Mouse (Mus musculus) macrophage (primary cell): ENCODE measurements around the gene Timm10. TPM values are rescaled to one million over a fixed set of nuclear protein-coding genes. Genes with fewer than 3 reads are reported as not detected.

ENCODE experiments used
- H3K27ac ChIP-seq: fragments of 350-480 bp; formaldehyde crosslinking; 2 replicates; pipeline ENCODE4 v1.9.0; 2021
- H3K36me3 ChIP-seq: fragments of 350-480 bp; formaldehyde crosslinking; 2 replicates; pipeline ENCODE4 v1.9.0; 2021; ENCODE audit errors: inconsistent target
- H3K4me3 ChIP-seq: fragments of 350-480 bp; formaldehyde crosslinking; 2 replicates; pipeline ENCODE4 v1.9.0; 2021; ENCODE audit errors: inconsistent target
- H3K79me2 ChIP-seq: fragments of 350-480 bp; formaldehyde crosslinking; 2 replicates; pipeline ENCODE4 v1.9.0; 2021; ENCODE audit errors: inconsistent target
- WGBS: methylation state at CpG from one replicate; pipeline ENCODE4 v1.1.7; 2026; ENCODE audit warnings: inconsistent platforms; ENCODE audit not compliant: missing documents; 5-methylcytosine and 5-hydroxymethylcytosine counted together
- polyA plus RNA-seq: library from polyadenylated mRNA; stranded (reverse); fragments of 250-400 nt; gene quantifications from 3 replicates; pipeline ENCODE4 v1.2.4, GENCODE M21; 2018; ENCODE audit warnings: inconsistent platforms

Timm10 gene
- polyA plus RNA-seq, 1 experiment from 2014 or later = 31.3 TPM

DNA sequence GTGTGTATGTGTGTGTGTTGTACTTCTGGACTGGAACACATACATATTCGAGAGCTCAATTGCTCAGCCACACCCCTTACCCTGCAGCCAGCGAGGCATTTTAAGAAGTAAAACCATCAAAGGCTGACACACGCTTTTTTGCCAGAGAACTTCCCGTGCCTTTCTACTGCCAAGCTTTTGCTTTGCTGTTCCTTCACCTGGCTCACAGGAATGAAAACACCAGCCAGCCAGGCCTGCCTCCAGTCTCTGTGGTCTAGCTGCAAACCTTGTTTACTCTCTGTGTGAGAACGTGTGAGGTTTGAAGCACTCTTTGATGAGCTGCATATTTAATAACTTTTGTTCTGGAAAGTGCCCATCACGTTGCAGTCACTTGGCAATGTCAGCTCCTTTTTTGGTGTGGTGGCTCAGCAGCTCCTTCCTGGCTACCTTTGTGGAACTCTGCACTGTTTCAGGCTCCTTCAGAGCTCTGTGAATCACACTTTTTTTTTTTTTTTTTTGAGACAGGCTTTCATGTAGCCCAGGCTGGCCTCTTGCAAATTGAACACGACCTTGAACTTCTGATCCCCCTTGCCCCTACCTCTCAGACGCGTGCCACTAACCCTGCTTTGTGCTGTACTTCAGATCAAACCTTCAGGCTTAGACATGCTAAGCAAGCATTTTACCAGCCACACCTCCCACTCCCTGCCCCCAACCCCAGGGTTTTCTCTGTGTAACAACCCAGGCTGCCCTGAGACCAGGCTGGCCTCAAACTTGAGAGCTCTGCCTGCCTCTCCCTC is 11.2 kb downstream of the Timm10 start:
- Histone ChIP-seq H3K79me2 (no peaks in the 10 kb centered on the region), H3K36me3 (no peaks in the 10 kb centered on the region), H3K4me3 (no peak overlapping the region), H3K27ac (no peak overlapping the region)
- WGBS = 23% methylated on average over 9 of the region's 9 CpGs

DNA sequence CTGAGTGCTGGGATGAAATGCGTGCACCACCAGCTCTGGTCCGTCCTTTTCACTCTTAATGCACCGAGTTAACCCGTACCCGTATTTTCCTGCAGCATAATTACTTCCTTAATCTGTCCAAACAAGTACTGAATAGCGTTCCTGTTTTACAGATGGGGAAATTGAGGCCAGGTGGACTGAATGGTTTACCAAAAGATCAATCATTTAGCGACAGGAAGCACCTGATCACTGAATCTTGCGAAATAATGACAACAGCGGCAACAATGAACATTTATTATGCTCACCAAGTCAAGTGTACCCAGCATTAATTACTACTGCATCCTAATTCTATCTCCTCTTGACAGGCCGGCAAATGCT is 11.8 kb downstream of the Timm10 start, which contains the start of gene Slc43a1:
Gene Slc43a1 (plus strand): TSS at position 258 of the 357 bp plus-strand sequence.
- no peak within 1 kb of the TSS for H3K4me3 ChIP-seq
- WGBS = 18% methylated on average over 10 of the region's 10 CpGs
- no peaks in the 10 kb centered on the region for H3K36me3 ChIP-seq
- H3K27ac ChIP-seq = no peak within 1 kb of the TSS
- no peaks in the 10 kb centered on the region for H3K79me2 ChIP-seq

DNA sequence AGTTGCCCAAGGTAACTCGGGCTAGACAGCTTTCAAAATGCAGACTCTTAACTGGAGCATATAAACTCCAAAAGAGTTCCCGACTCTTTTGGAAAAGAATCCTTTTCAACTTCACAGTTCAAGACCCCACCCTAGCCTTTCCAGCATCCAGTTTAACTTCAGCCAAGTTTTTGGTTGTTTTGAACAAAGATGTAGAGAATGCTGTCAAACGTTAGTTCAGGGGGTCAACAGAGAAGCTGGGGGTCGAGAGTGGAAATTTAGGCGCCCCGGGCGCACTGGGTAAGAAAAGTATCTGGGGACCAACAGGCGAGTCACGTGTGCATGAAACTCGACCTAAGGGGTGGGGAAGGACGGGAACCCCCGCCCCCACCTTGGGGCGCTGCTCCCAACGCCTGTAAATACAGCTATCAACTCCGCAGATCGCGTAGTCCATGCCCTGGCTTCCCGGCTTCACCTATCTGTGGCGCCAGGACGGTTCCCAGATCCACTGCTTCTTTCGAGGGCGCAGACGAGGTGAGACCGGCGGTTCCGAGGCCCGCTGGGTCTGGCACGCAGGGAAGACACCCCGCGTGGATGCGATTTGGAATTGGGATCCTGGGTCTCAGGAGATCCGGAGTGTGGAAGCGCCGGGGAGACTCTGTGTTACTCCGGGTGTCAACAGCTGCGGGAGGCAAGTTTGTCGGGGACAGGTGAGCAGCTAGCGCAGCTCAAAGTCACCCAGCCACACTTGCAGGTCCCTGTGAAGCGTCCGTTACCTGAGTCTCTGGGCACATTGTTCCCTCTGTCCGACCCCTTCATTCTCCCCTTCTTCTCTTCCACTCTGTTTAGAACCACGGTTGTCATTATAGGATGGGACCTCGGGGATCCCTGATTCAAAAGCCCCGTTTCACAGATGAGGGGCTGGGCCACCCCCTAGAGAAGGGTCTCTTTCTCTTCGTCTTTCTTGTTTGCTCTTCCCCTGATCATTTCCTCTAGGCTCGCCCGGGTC is 12.5 kb downstream of the Timm10 start:
- H3K36me3 ChIP-seq = no peaks in the 10 kb centered on the region
- no peak overlapping the region for H3K27ac ChIP-seq
- H3K79me2 ChIP-seq = no peaks in the 10 kb centered on the region
- no peak overlapping the region for H3K4me3 ChIP-seq
- 3% methylated on average over 46 of the region's 47 CpGs for WGBS

DNA sequence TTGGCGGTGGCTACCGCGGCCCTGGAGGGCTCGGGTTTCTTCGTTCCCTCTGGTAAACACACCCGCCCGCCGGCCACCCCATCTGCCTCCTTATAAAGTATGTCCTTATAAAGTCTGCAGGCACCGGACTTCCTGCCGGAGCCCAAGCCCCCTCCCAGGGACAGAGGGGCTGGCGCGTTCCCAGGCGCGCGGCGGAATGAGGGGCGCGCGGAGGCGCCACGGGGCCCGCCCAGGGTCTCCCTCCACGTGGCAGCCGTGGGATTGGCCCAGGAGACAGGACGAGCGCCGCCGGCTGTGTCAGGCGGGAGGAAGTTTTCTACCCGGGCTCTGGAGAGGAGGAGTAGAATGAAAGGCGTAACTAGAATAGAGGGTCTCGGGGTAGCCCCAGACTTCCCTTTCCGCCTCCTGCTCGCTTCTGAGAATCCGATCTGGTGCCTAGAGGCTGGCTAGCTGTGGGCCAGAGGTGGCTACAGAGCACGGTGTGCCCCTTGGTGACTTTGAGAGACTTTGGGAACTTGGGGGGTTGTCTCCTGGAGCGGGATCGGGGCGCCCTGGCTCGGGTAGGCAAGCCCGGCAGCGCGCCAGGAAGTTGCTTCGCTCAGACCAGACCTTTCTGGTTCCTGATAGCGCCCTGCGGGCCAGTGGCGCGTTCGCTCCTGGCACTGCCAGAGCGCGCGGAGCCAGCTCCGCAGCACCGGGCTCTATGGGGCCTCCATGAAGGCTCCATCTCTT is 13.4 kb downstream of the Timm10 start:
- Histone ChIP-seq H3K36me3 (no peaks in the 10 kb centered on the region), H3K27ac (no peak overlapping the region), H3K4me3 (no peak overlapping the region), H3K79me2 (no peaks in the 10 kb centered on the region)
- under 1% methylated on average over 54 of the region's 54 CpGs for WGBS

- 16% methylated on average over 17 of the region's 17 CpGs for WGBS
- no peak overlapping the region for H3K4me3 ChIP-seq
- no peaks in the 10 kb centered on the region for H3K36me3 ChIP-seq
- no peaks in the 10 kb centered on the region for H3K79me2 ChIP-seq
- no peak overlapping the region for H3K27ac ChIP-seq
These were observed 14.2 kb downstream of the Timm10 start for GRCm38 (mm10) chr2:84840748-84841563.

GRCm38 (mm10) chr2:84841905-84842304 is 15.1 kb downstream of the Timm10 start:
- no peak overlapping the region for H3K27ac ChIP-seq
- no peaks in the 10 kb centered on the region for H3K79me2 ChIP-seq
- H3K36me3 ChIP-seq = no peaks in the 10 kb centered on the region
- no peak overlapping the region for H3K4me3 ChIP-seq

DNA sequence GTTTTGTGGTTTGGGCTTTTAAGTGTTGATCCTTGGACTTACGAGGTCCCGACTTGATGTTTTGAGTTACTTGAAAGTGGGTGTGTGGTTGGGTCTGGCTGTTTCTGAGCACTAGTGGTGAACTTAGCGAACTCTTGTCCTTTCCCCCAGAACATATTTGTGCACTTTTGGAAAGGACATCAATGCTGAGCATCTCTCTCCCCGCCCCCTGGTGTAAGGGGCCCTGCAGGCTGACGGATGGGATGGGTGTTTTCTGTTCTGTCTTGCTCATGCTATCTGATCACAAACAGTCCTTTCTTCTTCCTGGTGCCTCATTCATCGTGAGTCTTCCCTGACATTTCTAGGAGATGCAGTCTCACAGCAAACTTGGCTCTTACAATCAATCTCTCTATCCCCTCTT is 16.9 kb downstream of the Timm10 start:
- Histone ChIP-seq H3K27ac (no peak overlapping the region), H3K36me3 (no peaks in the 10 kb centered on the region), H3K4me3 (no peak overlapping the region), H3K79me2 (no peaks in the 10 kb centered on the region)
- 86% methylated on average over 6 of the region's 6 CpGs for WGBS

DNA sequence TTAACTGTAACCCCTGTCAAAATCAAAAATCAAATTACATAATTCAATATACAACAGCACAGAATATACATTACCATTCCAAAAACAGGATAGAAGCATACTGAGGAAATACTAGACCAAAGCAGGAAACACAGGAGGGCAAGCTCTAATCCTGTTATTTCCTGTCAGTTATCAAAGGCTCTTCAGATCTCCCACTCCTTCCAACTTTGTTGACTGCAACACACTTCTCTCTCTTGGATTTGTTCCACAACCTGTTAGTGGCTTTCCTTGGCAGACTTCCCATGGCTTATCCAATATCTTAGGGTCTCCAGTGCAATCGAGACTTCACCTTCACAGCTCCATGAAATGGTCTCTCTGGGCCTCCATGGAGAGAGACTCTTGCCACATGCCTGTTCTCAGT is 18.4 kb downstream of the Timm10 start:
- Histone ChIP-seq H3K4me3 (no peak overlapping the region), H3K27ac (no peak overlapping the region)
- WGBS = 30% methylated on average over 1 of the region's 1 CpGs

DNA sequence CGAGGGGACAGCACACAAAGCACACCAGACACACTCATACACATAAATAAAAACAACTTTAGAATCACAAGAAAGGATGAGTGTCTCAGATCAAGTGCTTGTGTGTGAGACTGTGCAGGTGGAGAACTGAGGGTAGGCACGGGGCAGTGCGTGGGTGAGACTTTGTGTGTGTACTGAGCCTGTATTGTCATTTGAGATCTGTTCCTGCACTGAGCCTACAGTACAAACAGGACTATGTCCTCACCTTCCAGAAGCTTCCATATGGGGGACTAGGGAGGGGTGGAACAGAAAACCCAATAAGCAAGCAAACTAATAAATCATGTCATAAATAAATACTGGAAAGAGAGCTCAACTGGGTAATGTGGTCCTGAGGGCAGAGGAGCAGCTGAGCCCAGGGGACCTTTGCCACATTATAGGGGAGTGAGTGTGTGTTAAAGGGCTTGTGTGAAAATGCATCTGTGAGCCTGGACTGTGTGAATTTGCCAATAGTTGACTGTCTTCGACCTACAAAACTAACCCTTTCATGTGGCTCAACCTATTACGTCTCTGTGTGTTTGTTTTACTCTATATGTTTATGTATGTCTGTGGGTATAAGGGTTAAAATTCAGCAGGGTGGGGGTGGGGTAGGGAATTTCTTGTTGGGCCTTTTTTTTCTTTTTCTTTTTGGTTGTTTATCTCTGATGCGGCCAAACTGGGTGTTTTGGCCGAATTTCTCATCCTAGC is 23.8 kb downstream of the Timm10 start:
- no peaks in the 10 kb centered on the region for H3K79me2 ChIP-seq
- 91% methylated on average over 7 of the region's 7 CpGs for WGBS
- H3K27ac ChIP-seq = no peak overlapping the region
- H3K4me3 ChIP-seq = no peak overlapping the region
- H3K36me3 ChIP-seq = no peaks in the 10 kb centered on the region

More for the DNA sequence above, 18.4 kb downstream of the Timm10 start:
- no peaks in the 10 kb centered on the region for H3K79me2 ChIP-seq
- H3K36me3 ChIP-seq = no peaks in the 10 kb centered on the region

DNA sequence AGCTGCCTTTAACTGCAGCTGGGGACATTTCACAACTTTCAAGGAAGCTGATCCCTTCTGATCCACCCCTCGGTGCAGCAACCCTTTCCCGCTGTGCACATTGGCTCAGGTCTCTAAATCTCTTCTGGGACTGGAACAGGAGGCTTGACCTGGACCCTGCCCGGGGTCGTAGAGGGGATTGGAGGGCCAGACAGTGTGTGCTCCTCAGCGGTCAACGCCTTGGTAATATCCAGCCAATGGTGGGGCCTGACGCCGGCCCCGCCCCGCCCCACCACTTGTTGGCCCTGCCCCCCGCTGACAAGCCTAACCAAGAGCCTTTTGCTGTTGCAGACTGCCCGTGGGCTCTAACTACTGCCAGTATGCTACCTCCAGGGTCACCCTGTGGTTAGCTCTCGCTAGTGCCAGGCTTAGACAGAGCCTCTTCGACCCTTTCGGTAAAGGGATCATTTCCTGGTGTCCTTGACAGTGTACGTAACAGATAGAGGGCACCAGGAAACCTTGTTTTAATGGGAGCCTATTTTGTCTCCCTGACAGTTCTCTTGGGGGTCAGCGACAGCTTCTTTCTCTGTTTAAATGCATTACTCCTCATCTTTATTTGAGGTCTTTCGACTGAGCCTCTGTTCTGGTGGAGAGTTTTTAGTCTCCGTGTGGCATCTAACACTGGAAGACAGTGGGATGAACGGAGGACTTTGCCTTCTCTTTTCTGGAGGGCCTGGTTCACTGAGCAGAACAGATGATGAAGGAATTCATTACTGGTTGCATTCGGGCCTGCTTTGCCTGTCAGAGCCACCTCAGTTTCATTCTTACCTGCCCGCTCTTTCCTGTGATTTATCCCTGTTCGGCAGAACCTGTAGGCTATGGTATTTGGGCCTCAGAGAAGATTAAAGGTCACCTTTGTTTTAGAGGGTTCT is 24.6 kb downstream of the Timm10 start:
- no peak overlapping the region for H3K4me3 ChIP-seq
- H3K79me2 ChIP-seq = no peaks in the 10 kb centered on the region
- H3K27ac ChIP-seq = no peak overlapping the region
- H3K36me3 ChIP-seq = no peaks in the 10 kb centered on the region
- 92% methylated on average over 23 of the region's 23 CpGs for WGBS

DNA sequence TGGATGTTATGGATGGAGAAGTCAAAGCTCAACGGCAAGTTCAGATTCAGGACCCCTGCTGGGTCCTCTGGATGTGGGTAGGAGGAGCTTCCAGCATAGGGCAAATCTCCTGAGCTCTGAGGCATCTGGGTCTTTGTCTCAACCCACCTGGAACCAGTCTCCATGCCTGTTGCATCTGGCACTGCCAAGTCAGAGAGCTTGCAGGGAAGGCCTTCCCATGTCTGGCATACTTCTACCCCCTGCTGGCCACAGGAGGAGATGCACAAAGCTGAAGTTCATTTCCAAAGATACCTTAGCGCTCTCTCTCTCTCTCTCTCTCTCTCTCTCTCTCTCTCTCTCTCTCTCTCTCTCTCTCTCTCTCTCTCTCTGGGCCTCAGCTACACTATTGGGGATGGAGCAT is 28.9 kb downstream of the Timm10 start:
- WGBS = 100% methylated on average over 1 of the region's 2 CpGs

DNA sequence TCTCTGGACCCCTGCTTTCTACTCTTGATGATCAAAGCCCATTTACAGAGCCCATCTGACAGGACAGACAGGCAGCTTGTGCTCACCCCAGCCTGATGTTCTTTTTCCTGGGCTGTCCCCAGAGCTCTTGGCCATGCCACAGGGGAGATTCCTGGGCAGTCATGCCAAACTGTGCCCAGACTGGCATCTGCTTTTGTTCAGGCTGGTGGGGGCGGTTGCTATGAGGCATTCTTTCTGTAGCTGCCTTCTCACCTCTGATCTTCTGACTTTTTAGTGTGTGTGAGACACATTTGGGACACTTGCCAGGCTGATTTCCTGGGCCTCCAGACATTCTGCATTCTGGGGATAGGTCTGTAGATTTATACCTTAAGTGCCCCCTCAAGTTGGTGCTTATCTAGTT is 31.8 kb downstream of the Timm10 start:
- H3K4me3 ChIP-seq = no peak overlapping the region
- no peak overlapping the region for H3K27ac ChIP-seq
- no peaks in the 10 kb centered on the region for H3K79me2 ChIP-seq
- H3K36me3 ChIP-seq = no peaks in the 10 kb centered on the region
- WGBS = 88% methylated on average over 1 of the region's 1 CpGs

More for the DNA sequence above, 28.9 kb downstream of the Timm10 start:
- H3K36me3 ChIP-seq = no peaks in the 10 kb centered on the region
- H3K79me2 ChIP-seq = no peaks in the 10 kb centered on the region
- H3K27ac ChIP-seq = no peak overlapping the region
- no peak overlapping the region for H3K4me3 ChIP-seq
